Mouse (Mus musculus): ENCODE results near the gene A4gnt.

DNA sequence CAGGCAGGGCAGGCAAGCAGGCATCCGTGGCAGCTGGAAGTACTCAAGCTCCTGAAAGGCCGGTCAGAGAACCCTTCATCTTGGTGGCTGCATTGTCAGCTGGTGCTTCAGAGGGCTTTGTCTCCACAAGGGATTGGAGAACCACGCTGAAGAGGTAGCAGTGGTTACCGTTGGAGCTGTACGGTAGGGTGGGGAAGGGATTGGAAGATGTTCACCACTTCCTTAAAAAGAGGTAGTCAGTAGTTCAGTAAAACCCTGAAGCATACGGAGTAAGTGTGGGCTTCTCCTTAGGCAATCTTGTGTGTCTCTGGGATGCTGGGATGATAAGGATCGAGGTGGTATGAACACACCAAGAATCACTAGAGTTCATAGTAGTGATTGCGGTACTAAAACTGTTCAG lies 21.2 kb upstream of the A4gnt start:
- TF ChIP-seq POLR2A (IDR thresholded peaks at IDR 0.05; ENCODE audit: low read depth, low read length) (no peak), CTCF (IDR thresholded peaks at IDR 0.05; ENCODE audit: borderline replicate concordance, insufficient read depth, low read length) (no peak)

All from embryonic fibroblast, embryonic 13.5 days (primary cell).